Mouse (Mus musculus) NIH3T3 (cell line): ENCODE results near the gene Polr2a.
"Not testable (repeated sequence)": the region's sequence is repeated elsewhere in the genome, so short reads cannot be mapped to it uniquely, and the experiment has no call there.

ENCODE experiments used
- DNase-seq: peaks from one replicate; pipeline ENCODE4 v3.0.0-alpha.2; 2012; ENCODE audit warnings: low read depth

Gene Polr2a

GRCm38 (mm10) chr11:69752686-69753085 lies 5.8 kb downstream of the Polr2a start:
- peak; percentile 48 for DNase-seq

DNA sequence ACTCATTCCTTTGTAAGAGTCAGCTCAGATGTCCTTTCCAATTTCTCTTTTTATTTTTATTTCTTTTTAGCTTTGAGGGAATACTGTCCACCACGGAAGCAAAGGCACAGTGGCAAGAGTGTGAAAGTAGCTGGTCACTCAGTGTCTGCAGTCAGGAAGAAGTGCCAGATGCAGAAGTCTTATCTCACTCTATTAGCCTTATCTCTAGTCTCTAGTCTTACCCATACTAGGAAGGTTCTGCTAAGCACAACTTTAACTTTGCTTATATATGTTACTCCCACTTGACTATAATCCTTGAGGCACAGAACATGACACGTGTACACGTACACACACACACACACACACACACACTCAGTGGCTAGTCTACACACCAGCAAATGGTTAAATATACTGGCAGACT lies 6.8 kb downstream of the Polr2a start:
- DNase-seq: no peak

DNA sequence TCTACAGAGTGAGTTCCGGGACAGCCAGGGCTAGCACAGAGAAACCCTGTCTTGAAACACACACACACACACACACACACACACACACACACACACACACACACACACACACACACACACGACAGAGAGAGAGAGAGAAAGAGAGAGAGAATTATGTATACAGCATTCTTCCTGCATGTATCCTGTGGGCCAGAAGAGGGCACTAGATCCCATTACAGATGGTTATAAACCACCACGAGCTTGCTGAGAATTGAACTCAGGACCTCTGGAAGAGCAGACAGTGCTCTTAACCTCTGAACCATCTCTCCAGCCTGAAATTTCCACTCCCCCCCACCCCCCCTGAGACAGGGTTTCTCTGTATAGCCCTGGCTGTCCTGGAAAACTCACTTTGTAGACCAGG lies 27.0 kb downstream of the Polr2a start:
- DNase-seq: not testable (repeated sequence)

DNA sequence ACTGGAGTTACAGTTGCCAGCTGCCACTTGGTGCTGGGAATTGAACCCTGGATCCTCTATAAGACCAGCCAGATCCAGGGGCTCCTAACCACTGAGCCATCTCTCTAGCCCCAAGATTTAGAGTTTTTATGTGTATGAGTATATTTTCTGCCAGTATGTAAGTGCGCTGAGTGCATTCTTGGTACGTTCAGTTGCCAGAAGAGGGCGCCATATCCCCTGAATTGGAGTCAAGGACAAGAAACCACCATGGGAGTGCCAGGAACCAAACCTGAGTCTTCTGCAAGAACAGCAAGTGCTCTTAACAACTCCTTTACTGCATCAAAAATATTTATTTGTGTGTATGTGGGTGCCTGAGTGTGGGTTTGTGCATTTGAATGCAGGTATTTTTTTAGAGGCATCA lies 29.4 kb downstream of the Polr2a start:
- peak; percentile 71 for DNase-seq

GRCm38 (mm10) chr11:69725951-69726350 lies 32.5 kb downstream of the Polr2a start:
- DNase-seq: peak; percentile 45

- no peak for DNase-seq
These were observed 35.4 kb downstream of the Polr2a start for GRCm38 (mm10) chr11:69723074-69723473.

- peak; percentile 32 for DNase-seq
These were observed 37.6 kb downstream of the Polr2a start for GRCm38 (mm10) chr11:69720852-69721251.

- peak; percentile 24 for DNase-seq
These were observed 39.0 kb downstream of the Polr2a start for GRCm38 (mm10) chr11:69719423-69719822.

- no peak for DNase-seq
These were observed 39.8 kb downstream of the Polr2a start for GRCm38 (mm10) chr11:69718661-69719060.

DNA sequence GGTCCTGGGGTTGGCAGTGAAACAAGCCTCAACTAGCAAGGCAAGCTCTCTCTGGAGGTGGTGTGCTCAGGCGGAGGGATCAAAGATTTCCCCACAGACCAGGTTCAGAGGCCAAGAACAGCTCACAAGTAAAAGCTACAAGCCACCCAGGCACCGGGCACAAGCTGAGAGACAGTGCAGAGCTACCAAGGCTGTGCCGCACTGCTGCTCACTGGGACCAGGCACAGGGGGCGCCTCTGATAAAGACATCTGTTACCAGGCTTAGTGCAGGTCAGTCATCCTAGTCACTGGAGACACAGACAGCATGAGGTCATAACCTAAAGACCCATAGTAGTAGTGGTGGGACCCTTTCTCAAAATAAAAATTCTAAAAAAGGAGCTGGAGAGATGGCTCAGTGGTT lies 41.5 kb downstream of the Polr2a start:
- DNase-seq: no peak

DNA sequence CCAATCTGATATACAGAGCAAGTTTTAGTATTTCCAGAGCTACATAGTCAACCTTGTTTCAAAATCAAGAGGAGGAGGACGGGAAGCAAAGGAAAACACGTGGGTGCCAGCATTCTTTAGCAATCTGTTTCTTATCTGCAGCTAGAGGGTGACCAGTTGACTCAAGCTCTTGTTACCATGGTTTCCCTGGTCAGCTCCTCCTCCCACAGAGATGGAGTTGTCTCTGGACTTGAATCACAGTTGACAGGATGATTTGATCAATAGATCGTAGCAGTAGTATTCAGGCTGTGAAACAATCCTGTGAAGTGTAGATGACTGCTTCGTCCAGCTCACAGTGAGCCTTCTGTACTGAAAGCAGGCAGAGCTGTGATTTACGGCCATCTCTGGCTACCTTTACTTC lies 42.5 kb downstream of the Polr2a start:
- peak; percentile 90 for DNase-seq

GRCm38 (mm10) chr11:69715482-69715881 lies 43.0 kb downstream of the Polr2a start:
- DNase-seq: peak; percentile 78

DNA sequence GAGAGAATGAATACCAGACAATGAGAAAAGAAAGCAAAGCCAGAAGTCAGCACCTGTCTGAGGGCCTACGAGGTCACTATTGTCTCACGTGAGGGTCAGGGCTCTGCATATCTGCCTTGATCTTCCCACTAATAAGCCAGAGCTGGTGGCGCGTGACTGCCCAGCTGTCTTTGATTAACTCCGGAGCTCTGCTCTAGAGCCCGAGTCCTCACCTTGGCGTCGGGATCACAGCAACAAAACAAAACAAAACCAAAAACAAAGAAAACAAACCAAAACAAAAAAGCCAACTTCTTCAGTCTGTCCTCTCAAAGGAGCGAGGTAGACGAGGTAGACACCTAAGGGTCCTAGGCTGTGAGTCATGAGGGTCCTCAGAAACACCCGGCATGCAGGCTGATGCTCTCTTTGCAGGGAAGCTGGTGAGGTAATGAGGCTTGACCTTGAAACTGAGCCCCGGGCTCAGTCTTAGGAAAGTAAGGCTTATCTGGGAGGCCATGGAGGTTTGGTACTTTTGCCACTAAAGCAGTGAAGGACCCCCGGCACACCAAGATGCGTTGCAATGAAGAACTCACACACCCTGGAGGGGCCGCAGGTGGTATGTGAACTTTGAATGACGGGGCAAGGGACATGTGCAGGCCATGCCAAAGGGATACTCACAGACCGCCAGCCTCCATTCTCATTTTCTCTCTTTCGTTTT lies 43.7 kb downstream of the Polr2a start:
- DNase-seq: no peak

DNA sequence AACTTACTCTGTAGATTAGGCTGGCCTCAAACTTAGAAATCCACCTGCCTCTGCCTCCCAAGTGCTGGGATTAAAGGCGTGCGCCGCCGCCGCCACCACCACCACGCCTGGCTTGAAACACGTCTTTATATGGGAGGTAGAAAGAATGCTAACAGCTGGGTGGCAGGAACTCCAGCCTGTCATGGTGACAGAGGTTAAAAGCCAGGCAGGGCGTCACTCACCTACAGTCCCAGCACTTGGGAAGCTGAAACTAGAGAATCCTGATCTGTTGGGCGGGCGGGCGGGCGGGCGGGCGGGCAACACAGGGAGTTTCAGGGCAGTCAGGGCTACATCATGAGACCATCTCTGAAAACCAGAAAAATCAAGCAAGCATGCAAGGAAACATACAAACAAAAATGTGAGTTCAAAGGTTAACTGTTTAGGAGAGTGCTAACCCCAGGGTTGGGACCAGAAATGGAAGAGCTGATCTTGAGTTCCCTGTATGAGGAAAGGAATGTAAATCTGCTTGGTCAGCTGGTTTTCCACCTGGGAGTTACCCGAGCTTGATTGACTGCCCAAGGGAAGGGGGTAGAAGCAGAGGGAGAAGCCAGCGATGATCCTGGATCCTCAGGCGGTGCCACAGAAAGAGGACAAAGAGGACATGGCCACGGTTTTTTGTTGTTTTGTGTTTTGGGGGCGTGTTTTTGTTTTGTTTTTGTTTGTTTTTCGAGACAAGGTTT lies 45.3 kb downstream of the Polr2a start:
- peak; percentile 22 for DNase-seq

DNA sequence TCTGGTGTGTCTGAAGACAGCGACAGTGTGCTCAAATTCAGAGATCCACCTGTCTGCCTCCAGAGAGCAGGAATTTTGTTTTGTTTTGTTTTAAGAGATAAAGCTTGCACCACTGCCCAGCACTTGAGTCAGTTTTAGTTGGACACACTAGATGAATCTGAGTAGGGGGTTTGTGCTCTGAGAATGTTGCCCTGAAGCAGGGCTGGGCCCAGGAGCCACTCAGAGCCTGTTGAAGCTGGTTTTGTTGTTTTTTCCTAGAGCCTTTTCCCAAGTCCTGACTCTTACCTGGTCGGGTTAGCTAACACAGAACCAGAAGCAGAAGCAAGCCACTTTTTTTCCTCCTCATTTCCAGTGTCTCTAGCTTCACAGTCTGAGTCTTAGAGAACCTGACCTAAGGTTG lies 47.4 kb downstream of the Polr2a start:
- DNase-seq: no peak

DNA sequence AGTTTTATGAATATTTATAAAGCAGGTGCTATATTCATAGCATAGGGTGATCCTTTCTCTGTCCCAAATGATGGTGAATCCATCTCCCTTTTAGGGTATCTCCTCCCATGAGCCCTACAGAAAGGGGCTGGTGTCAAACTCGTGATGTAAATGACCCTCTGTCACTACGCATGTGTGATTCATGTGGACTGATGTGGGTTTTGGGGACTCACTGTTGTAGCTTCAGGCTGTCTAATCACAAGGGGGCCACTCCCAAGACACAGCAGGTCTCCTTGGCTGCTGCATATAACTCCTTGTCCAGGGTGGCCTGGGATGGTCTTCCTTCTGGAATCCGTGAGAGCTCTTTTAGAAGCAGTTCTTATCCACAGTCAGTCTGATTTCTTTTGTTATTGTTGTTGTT lies 48.0 kb downstream of the Polr2a start:
- no peak for DNase-seq

DNA sequence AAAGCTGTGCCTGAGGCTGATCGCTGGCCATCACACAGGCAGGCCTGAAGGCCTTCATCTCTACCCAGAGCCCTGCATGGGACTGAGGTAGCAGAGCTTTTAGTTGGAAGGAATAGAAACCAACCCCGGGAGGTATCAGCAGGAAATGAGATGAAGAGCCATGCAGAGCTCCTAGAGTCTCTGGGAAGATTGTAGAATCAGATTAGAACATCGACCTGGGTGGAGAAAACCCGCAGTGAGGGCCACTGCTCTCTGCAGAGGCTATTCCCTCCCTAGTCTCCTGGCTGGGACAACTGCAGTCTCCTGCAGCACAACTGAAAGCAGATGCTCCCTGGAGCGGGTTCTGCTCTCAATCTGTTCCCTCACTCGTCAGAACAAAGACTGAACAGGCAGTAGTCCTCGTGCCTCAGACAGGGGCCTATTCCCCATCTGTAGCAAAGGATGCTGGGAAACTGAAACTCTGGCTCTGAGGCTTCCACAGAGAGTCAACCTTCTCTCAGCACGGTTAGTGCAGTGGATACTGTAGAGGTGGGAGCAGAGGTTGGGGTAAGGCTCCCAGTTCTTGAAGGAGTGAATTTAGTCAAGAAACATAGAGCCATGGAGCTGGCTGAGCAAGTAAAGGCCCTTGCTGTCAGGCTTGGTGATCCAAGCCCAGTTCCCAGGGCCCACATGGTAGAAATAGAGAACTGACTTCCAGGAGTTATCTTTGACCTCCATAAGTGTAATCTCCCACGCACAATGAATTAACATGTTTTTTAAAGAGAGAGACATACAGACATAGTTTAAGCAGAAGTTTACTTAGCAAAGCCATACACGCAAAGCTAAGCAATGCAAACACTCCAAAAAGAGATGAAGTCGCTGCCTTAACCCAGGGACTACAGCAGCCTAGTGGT lies 48.6 kb downstream of the Polr2a start:
- DNase-seq: peak; percentile 49

DNA sequence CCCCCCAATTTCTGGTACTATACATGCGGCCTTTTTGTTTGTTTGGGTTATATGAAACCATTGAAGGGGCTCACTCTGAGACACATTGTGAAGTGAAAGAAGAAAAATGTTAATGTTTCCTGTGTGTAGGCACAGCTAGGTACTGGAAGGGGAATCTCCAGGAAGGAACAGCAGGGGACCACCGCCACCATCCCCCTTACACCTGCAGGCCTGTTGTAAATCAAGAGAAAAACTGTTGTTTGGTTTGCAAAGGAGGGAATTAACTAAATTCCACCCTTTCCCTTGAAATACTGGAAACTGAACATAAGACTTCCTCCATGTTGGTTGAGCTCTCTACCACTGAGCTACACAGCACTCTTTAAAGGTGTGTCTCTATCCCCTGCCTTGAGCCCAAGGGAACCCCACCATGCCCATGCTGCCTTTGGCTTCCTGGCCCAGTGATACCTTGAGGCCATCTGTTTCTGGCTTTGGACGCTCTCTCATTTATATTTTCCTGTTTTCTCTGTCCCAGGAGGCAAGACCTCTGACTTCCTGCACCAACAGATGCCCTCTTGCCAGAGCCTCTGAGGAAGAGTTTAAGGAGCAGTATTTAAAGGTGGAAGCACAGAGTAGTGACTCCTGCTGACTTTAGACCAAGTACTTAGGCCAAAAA lies 49.7 kb downstream of the Polr2a start:
- DNase-seq: no peak

DNA sequence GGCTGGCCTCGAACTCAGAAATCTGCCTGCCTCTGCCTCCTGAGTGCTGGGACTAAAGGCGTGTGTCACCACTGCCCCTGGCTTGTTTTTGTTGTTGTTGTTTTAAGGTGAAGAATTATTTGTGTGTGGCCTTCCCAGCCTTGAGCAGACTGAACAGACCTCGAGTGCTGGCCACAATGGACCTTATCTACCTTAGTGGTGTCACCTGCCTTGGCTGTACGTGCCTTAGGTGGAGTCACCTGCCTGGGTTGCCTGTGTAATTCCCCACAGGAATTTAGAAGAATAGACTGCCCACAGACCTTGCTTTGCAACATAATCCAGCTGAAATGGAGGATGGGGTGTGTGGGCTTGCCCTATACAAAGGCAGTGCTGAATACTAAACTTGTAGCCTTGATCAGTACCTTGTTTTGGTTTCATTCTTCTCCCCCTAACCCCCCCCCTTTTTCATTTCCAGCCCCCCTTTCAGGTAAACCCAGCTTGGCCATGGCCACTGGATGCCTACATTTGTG lies 50.5 kb downstream of the Polr2a start:
- no peak for DNase-seq

DNA sequence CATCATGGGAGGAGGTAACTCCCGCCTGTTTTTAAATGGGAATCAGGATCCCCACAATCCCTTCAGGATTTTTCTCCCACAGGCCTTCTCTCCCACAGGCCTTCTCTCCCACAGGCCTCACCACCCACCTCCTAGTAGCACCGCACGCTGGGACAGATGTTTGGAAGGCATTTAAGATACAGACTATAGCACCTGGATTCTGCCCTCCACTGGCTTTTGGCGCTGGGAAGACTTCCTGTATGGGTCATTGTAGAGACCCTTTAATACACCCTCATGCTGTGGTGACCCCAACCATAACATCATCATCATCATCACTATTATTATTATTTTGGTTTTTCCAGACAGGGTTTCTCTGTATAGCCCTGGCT lies 51.0 kb downstream of the Polr2a start:
- no peak for DNase-seq

GRCm38 (mm10) chr11:69706775-69707479 lies 51.5 kb downstream of the Polr2a start:
- DNase-seq: peak; percentile 90
